Mouse (Mus musculus) T-helper 2 cell (primary cell): Measurements from ENCODE around the gene Tmcc3.

Experiments
- in situ Hi-C: fragments of 300-600 bp; cut with MboI, MseI; formaldehyde crosslinking; loops from one replicate; pipeline ENCODE4 v1.15.1; 2025; ENCODE audit warnings: high pct_unique_total_duplicates

The Tmcc3 gene

DNA sequence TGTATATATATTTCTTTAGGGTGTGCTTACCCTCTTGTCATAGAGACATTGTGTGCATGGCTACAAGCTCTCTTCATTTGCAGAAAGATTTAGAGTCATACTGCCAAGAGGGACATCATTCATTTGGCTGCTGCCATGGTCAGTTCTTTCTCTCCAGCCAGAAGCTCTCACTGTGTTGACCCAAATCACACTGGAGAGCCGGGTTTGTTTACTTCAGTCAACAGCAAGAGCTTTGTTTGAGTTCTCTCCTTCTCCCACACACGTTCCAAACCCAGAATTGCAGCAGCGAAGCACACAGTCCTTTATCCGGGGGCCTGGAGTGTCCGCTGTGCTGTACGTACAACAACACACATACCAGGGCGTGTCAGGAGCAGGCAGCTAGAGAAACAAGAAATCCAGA, 154.6 kb downstream of the Tmcc3 start:
- in situ Hi-C loops = no loop called here

DNA sequence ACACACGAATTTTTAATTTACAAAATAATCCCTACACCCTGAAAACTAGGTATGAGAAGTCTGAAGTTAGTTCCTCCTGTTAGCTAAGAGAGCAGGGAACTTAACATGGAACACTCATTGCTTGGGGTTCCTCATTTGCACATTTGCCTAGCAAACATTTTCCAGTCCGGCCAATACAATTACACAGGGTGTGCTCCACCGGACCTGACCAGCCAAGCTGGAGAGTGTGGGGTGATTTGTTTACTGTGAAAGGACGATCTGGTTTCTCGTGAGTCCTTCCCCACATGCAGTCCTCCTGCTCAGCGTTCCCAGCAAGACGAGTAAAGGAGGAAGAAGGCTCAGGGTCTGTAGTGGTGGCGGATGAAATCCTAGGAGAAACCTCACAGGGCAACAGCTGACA, 159.7 kb downstream of the Tmcc3 start:
- in situ Hi-C loops = no loop called here

DNA sequence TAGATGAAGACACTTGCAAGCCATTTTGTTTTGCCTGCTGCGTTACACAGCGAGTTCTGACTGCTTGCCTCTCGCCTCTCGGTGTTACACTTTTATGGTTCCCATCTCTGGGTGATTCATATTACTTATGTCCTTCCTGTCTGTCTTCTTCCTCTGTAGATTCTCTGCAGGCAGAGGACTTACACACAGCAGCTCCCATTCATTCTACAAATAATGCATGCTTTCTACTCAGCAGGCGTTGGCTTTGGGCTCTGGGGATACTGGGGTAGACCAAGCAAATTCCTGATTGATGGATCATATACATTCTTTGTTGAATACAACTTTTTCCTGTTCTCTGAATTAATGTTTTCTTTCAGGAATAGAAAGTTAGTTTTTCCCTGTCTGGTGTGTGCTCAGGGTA, 161.8 kb downstream of the Tmcc3 start:
- in situ Hi-C loops = no loop called here

DNA sequence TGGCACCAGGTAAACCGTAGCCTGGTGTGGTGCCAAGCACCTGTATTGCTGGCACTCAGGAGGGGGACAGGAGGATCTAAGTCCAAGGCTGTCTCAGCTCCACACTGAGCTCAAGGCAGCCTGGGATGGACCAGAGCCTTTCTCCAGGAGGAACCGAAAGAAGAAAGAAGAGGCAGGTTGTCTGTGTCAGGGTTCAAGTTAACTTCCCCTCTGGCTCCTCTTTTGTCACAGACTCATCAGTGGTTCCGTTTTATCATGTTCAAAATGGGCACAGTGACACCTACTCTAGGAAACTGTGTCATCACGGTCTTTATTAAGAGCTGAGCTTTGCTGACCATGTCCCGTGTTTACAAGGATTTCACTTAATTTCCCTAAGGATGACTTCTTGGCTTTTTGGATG, 162.4 kb downstream of the Tmcc3 start:
- in situ Hi-C loops = no loop called here

DNA sequence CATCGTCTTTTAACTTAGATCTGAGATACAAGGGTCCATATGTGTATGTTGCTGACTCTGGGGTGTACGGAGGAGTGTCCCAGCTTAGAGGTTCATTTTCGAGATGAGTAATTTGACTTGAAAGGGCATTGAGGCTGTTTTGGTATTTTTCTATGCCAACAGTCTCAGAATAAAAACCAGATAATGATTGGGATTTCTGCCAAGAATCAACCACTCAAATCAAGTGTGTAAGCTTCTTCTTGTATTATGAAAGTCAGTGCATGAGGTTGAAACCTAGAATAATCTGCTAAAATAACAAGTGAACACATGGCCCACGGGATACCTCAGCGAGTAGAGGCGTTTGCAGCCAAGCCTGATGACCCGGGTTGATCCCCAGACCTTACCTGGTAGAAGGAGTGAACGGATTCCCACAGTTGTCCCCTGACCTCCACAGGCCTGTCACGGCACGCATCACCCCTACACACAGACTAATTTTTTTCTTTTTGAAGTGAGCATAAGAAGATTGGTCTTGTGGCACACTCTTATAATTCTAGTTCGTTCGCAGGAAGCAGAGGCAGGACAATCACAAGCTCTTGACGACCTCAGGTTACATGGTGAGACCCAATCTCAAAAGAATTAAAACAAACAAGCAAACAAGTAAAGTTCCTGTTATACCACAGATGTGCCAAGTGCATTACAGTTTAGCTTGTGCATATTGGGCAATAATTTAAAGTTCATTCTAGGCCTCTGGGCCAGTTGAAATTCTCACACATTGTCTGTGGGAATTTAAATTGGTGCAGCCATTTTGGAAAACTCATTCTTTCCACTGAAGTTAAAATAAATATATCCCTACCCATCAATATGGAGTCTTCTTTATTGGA, 165.8 kb downstream of the Tmcc3 start:
- in situ Hi-C loops = no loop called here

DNA sequence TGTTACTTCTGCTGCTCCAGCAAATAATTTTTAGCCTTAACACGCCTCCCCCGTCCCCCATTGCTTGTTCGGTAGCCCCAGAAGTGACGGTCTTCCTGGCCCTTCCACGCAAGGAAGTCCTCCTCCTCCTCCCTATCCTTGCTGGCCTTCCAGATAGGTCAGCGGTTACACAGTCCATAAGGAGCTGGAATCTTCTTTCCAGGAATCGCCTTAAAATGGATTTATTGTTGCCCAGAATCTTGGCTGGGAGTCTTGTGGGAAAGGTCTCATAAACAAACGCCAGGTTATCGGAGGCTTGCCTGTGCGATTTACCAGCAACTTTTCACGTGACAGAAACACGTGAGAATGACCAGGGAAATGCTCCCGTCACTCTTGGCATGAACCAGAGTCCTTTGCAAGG, 167.9 kb downstream of the Tmcc3 start:
- in situ Hi-C loops = no loop called here

DNA sequence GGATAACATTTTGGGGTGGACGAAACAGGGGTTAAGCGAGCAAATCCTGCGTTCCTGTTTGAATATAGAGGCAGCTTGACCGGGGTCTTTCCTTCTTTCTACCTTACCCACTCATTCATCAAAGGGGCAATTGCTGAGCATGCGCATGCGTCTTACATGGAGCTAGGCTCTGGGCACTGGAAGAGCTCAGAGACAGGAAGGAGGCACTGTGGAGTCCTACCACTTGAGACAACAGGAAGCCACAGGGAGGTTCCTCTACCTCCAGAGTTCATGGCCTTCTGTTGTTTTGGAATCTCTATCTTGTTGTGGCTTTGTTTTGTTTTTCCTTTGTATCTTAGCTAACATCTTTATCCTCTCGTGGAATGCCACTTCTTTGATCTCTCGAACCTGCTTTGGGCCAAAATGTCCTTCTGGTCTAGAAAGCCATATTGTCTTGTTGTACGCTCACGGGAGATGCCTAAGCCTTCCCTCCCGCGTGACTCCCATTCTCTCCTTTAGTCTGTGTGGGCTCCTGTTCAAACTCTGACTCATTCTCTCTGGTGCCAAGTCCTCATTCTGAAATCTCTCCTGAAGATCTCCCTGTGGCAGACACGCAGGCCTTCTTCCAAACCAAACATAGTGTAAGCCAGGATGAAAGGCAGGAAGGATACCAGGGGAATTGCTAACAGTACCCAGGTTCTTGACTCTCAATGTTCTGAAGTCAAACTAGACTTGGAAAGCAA, 168.8 kb downstream of the Tmcc3 start:
- in situ Hi-C loops = no loop called here

DNA sequence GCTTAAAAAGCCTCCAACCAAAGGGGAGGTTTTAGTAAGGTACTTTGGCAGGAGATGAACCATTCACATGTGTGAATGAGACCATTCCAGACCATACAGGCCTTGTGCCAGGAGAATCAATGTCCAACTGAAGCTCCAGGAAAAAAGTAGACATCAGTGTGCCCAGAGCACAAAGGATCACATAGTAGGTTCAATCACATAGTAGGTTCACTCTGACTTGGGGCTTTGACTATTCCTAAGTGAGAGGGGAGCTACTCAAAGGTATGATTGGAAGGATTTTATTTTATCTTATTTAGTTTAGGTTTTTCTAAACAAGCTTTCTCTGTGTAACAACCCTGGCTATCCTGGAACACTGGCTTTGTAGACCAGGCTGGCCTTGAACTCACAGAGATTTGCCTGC, 169.9 kb downstream of the Tmcc3 start:
- in situ Hi-C loops = no loop called here

DNA sequence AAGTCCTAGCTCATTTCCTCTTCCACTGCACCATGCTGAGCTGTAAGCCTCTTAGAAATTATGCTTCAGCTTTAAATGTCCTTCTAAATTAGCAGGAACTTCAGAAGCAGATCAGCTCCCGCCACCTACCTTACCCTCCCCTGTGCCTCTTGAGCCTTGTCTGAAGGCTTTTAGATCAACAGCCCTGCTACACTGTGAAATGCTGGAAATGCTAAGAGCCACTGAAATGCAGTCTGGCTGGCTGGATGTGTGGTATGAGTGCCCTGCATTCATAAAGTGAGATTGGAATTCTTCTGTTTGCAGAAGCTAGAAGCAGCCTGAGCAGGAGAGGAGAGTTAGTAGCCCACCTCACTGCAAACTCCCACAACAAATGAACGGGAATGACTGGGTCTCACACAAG, 174.4 kb downstream of the Tmcc3 start:
- in situ Hi-C loops = no loop called here

DNA sequence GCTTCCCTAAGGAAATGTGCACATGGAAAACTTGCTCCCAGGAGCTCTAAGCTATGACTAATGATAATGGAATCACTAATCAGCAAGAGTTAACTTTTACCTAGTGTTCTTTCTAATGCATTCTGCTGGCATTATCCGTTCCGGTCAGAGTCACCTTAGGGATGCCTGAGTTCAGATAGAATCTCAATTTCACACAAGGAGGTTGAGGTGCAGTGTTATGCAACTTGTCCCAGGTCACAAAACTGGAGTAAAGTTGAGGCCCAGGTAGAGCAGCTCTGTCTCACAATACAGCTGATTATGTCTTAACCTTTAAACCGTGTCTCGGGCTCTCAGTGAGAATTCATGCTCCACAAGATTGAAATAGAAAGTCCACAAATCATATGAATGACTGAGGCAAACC, 177.8 kb downstream of the Tmcc3 start:
- in situ Hi-C loops = no loop called here

DNA sequence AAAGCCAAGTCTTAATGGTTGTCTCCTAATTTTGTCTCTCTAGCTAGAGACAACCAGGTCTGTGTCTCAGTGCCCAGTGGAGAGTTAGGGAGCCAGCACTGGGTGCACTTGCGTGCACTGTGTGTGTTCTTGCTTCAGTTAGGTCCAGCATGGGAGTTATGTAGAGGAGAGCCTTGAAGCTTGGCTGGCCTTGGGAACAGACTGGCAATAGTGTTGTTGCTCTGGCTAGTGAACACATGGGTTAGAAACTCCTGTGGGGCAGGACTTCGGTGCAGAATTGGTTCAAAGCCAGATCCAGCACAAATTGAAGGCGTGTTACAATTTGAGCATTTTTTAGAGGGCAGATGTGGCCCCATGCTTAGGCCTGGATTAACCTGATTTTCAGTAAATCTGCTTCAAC, 179.3 kb downstream of the Tmcc3 start:
- in situ Hi-C loops = no loop called here

DNA sequence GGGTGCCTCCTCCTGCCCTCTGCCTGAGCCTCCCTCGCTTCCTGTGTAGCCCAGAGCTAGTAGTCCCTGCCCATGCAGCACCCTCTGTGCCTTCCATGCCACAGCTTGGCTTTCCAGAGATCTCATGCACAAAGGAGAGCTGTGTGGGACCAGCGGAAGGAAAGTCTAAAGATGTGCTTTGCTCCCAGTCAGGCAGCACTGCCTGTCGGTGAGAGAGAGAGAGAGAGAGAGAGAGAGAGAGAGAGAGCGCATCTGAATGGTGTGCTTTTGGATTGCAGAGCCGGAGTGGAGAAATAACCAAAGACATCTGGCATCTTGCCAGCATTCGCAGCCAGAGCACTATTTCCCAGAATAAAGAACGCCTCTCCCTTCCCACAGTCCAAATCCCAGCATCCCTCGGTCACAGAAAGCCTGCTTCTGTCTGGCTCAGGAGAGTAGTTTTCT, 182.7 kb downstream of the Tmcc3 start:
- in situ Hi-C loops = no loop called here

DNA sequence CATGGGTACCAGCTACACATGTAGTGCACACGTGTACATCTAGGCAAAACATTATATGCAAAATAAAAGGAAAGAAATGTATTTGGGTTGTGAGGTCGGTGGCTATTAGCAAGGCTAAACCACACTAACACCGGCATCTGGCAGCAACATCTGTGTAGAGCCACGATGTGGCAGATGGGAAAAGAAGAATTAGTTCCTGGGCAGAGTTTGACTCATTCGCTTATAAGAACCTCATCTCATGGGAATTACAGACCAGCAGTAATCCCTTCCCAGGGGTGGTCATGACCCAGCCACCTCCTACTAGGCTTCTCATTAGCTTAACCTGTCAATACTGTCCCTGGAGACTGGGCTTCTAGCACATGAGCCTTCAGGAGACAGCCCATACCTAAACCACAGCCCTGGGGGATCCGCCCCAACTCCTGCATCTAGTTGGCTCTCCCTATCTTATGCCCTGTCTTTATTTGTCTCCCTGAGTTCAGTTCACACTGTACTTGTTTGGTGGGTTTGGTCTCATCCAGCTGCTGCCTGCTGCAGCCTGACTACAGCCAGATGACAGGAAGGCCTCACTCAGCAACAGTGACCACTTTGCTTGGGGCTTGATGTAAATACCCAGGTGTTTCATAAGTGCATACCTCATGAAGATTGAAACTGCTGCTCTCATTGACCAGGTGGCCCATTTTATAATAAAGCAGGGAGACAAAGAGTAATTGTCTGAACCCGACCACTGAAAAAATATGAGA, 183.9 kb downstream of the Tmcc3 start:
- in situ Hi-C loops = no loop called here

DNA sequence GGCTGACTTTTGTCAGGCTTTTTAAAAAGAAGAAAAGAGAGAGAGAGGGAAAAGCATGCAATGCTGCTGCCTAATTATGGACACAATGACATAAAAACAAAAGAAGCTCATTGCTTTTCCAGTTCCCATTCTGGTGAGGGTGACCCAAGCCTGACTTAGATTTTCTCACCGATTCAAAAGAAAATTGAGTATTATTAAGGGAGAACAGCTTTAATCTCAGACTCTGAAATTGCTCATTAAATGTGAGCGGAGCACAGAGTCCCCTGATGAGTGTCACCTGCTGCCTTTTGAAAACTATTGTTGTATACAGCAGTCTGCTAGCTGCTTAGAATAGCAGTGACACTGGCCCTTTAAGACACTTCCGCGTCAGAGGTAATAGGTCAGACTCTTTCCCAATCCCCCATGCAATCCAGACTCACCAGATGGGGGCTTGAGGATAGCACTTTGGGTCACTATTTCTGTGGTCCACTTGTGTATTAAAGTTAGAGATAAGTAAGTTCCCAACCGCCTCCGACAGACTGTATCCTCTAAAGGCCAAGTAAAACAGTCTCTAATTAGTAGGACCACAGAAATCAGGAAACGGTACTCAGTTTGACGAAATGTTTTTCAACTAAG, 185.2 kb downstream of the Tmcc3 start:
- in situ Hi-C loops = no loop called here

DNA sequence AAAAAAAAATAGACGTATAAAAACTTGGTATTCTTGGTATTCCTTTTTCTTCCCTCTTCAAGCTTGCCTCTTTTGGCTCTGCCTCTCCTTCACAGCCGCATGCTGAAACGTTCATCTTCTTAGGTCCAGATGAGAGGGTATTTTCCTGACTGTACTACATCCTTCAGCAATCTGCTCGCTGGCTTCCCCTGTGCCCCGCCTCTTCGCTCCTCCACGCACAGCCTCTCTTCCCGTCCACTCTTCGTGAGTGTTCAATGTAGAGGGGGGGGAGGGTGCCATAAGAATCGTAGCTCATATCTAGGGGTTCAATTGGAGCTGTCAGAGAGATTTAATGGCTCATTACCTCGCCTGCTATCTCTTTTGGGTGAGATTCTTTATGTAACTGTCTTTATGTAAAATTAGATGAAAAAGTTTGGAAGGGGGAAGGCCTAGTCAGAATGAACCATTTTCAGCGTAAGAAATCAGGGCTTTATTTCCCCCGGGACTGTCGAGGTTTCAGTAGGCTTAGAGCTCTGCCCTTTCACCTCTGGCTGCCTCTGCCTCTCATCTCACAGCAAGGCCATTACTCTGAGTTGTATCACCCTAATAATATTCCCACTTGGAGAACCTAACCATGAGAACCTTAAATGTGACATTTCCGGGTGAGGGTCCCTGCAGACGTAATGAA, 188.6 kb downstream of the Tmcc3 start:
- in situ Hi-C loops = no loop called here

DNA sequence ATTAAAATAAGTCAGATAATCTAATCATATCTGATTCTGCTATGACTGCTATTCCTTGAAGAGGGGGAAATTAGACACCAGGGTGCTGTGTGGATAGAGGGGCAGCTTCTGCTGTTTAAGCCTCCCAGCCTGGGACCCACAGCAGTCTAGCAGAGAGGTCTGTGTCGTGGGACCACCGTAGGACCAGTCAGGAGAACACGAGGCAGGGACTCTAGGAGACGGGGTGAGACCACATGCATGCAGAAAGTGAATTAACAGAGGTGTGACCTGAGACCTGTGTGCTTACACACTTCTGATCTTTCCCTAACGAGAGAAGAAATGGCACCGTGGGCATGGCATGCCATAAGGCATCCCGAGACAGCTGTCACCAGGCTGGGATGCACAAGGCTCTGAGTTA, 189.1 kb downstream of the Tmcc3 start:
- in situ Hi-C loops = no loop called here

DNA sequence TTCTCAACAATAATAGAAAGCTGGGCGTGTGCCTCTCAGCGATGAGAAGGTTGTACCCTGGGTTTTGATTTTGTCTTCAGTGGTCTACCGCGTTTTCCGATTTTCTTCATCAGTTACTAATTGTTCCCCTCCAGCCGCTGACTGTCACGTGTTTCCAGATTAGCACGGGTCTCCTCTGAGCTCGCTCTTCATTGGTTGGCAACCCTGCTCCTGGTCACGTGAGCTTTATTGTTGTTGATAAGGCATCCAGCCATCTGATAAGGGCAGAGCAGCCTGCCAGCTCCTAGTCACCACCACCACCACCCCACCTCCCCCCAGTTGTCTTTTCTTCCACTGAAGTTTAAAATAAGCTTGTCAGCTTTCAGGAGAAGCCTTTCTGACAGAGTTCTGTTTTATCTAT, 190.0 kb downstream of the Tmcc3 start:
- in situ Hi-C loops = no loop called here

DNA sequence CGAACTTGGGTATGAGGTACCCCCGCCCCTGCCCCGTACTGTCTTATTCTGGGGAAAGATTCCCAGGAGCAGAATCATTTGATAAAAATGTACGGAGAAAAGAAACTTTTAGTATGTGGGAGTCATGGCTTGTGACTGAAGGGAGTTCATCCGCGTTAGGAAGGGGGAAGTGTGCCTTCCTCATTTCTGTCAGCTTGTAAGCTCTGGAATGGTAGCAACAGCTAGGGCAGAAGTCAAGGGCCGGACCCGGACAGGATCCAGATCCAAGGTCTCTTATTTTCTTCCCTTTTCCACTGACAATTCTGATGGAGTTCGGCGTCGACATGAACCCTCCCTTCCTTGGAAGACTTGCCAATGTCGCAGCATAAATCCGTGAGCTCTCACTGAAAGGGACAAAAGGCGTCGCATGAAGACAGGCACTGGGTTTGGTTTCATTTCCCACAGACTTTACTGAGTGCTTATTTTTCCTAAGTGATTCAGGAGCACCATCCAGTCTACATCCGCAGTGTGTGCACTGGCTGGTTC, 193.6 kb downstream of the Tmcc3 start:
- in situ Hi-C loops = no loop called here

DNA sequence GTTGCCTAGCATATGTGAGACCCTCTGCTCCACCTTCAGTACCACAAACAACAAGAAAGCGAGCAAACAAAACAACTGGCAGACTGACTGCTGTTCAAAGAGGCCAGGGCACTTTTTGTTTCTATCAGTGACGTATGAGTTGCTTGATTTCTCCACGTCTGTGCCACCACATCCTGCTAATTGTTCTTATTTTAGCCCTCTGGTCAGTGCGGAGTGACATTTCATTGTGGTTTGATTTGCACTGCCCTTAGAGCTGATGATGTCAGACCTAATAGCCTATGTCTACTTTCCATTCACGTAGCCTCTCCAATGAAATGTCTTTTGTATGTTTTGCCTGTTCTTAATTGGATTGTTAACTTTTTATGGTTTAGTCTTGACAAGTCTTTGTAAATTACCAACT, 197.1 kb downstream of the Tmcc3 start:
- in situ Hi-C loops = no loop called here

DNA sequence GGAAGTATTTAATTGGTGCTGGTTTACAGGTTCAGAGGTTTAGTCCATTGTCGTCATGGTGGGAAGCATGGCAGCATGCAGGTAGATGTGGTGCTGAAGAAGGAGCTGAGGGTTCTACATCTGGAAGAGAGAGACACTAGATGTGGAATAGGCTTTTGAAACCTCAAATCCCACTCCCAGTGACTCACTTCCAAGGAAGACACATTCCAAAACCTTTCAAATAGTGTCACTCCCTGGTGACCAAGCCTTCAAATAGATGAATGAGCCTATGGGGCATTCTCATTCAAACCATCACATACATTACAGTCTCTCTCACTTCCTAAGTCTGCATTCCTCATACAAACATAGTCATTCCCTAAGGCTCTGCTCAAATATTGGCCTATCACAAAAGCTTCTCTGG, 201.0 kb downstream of the Tmcc3 start:
- in situ Hi-C loops = no loop called here

DNA sequence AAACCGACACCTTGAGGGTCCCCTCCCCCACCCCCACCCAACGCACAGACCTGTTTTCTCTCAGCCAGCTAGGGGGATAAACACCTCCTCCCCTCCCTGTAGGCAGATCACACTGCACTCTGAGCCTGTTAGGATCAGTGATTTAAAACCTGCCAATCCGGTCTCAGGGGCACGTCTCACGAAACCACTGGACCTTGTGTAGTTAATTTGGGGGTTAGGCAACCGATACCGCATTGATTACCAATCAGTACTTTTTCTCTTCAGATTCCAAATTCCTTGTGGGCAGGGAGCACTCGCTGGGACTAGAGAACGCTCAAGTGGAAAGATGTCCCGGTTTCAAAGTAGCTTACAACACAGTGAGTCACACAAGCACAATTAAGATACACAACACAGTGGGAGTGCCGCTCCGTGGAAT, 202.3 kb downstream of the Tmcc3 start:
- in situ Hi-C loops = no loop called here
